Mouse (Mus musculus): Measurements from ENCODE around the gene Tmem144.

- no peak for TF ChIP-seq POLR2A (IDR thresholded peaks at IDR 0.05; ENCODE audit: borderline replicate concordance, control insufficient read depth, low read depth, low read length)
- no peak for TF ChIP-seq CTCF (IDR thresholded peaks at IDR 0.05; ENCODE audit: control insufficient read depth, insufficient read depth, low read length)
These were observed 48.7 kb upstream of the Tmem144 start for GRCm38 (mm10) chr3:79901321-79901720.
